Mouse (Mus musculus) limb, embryonic 10.5 days (tissue): ENCODE results near the gene Myrip. TPM values are rescaled to one million over a fixed set of nuclear protein-coding genes. Genes with fewer than 3 reads are reported as not detected.

Experiments
- DNase-seq: peaks from one replicate; pipeline ENCODE4 v3.0.0-alpha.2; 2017; ENCODE audit warnings: low spot score
- H3K27ac ChIP-seq: fragments of 300-500 bp; sonication (generic); 2 replicates; pipeline ENCODE4 v1.5.1; 2016; ENCODE audit warnings: mild to moderate bottlenecking
- H3K27me3 ChIP-seq: fragments of 300-500 bp; sonication (generic); 2 replicates; pipeline ENCODE4 v1.6.1; 2016; ENCODE audit warnings: low read depth, mild to moderate bottlenecking; ENCODE audit not compliant: poor library complexity, severe bottlenecking
- H3K36me3 ChIP-seq: fragments of 300-500 bp; sonication (generic); 2 replicates; pipeline ENCODE4 v1.6.1; 2016; ENCODE audit warnings: mild to moderate bottlenecking, moderate library complexity
- H3K4me1 ChIP-seq: fragments of 300-500 bp; sonication (generic); 2 replicates; pipeline ENCODE4 v1.6.1; 2016
- H3K4me3 ChIP-seq: fragments of 300-500 bp; sonication (generic); 2 replicates; pipeline ENCODE4 v1.5.1; 2016; ENCODE audit warnings: mild to moderate bottlenecking, moderate library complexity
- H3K9me3 ChIP-seq: fragments of 300-500 bp; sonication (generic); replicated peaks from 2 replicates; pipeline ENCODE4 v1.6.1; 2016; ENCODE audit warnings: mild to moderate bottlenecking
- WGBS: fragments of 180-500 bp; shearing (Covaris S2); methylation state at CpG from one replicate; pipeline ENCODE4 v1.1.7; 2016; 5-methylcytosine and 5-hydroxymethylcytosine counted together
- polyA plus RNA-seq: library from polyadenylated mRNA; unstranded; fragments of >200 nt; fragmentation: Nextera tagmentation; extraction: Ambion mirVana; gene quantifications from 2 replicates; pipeline ENCODE4 v1.2.1, GENCODE M21; 2016

The Myrip gene
- polyA plus RNA-seq, 1 experiment from 2014 or later: not detected

DNA sequence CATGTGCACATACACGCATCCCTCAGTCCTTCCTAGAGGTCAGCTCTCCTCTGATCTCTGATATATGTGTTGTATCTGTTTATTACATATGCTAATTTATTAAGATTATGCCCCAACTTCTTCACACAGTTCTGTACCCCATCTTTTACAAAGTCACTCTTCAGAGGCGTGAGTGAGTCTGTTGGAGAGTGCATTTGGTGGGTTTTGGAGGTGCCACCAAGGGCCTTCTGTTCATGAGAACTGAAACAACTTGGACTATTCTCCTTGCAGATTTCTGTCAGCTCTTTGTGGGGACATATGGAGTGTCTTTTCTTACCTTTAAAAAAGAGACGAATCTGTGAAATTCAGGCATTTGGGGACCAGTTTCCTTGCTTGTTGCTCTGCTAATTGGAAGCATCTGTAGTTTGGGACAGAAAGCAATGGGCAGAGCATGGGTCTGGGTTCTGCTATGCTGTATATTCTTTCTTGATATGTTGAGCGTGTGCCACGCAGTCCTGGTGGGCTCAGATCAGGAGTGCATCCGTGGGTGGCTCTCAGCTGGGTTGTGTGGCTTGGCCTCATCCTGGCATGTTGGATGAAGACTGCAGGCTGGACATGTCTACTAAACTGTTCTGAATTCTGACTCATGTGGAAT is 148.5 kb downstream of the Myrip start:
- 78% methylated on average over 6 of the region's 6 CpGs for WGBS
- no peak for DNase-seq
- Histone ChIP-seq H3K4me3 (no peak overlapping the region), H3K9me3 (no peaks in the 10 kb centered on the region), H3K4me1 (0 out of 2 replicates have a peak, but pooled peaks cover 3% of the 10 kb centered on the region), H3K27me3 (no peaks in the 10 kb centered on the region), H3K36me3 (no peaks in the 10 kb centered on the region), H3K27ac (no peak overlapping the region)

- no peaks in the 10 kb centered on the region for H3K9me3 ChIP-seq
- 44% methylated on average over 9 of the region's 9 CpGs for WGBS
- peak overlapping the region; percentile 22; the same call in 1 of the 2 replicates for H3K4me3 ChIP-seq
- peak overlapping the region; percentile 85 for H3K27ac ChIP-seq
- H3K36me3 ChIP-seq: no peaks in the 10 kb centered on the region
- H3K27me3 ChIP-seq: no peaks in the 10 kb centered on the region
- H3K4me1 ChIP-seq: peaks cover 21% of the 10 kb centered on the region
- peak; percentile 42 for DNase-seq
Measured at GRCm38 (mm10) chr9:120455768-120456655, 154.7 kb downstream of the Myrip start.

DNA sequence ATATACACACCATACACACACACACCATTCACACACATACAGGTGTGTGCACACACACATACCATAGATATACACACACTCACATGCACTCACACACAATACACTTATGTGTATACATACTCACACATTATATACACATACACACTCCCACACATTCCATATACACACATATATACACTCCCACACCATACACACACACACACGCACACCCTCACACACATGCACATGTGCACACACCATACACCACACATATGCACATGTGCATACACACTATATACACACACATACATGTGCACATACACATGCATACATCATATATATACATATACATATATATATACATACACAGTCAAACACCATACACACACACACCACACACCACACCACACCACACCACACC is 169.1 kb downstream of the Myrip start:
- 92% methylated on average over 1 of the region's 1 CpGs for WGBS
- Histone ChIP-seq H3K9me3 (no peaks in the 10 kb centered on the region), H3K4me3 (no peak overlapping the region), H3K27me3 (no peaks in the 10 kb centered on the region), H3K27ac (no peak overlapping the region), H3K36me3 (no peaks in the 10 kb centered on the region), H3K4me1 (0 out of 2 replicates have a peak, but pooled peaks cover 5% of the 10 kb centered on the region)
- no peak for DNase-seq

GRCm38 (mm10) chr9:120481644-120482043 is 180.3 kb downstream of the Myrip start:
- WGBS: 86% methylated on average over 3 of the region's 3 CpGs
- H3K9me3 ChIP-seq: no peaks in the 10 kb centered on the region

GRCm38 (mm10) chr9:120482382-120482781 is 181.1 kb downstream of the Myrip start:
- Histone ChIP-seq H3K36me3 (no peaks in the 10 kb centered on the region), H3K4me3 (no peak overlapping the region), H3K9me3 (no peaks in the 10 kb centered on the region), H3K27me3 (no peaks in the 10 kb centered on the region), H3K4me1 (peaks cover 11% of the 10 kb centered on the region), H3K27ac (no peak overlapping the region)
- WGBS: 96% methylated on average over 4 of the region's 4 CpGs
- DNase-seq: no peak

More at GRCm38 (mm10) chr9:120481644-120482043, 180.3 kb downstream of the Myrip start:
- Histone ChIP-seq H3K27ac (no peak overlapping the region), H3K27me3 (no peaks in the 10 kb centered on the region), H3K4me1 (peaks cover 18% of the 10 kb centered on the region), H3K4me3 (no peak overlapping the region), H3K36me3 (no peaks in the 10 kb centered on the region)
- DNase-seq: no peak

GRCm38 (mm10) chr9:120483101-120483500 is 181.8 kb downstream of the Myrip start:
- 89% methylated on average over 8 of the region's 8 CpGs for WGBS
- DNase-seq: no peak

GRCm38 (mm10) chr9:120487076-120487475 is 185.8 kb downstream of the Myrip start:
- Histone ChIP-seq H3K36me3 (no peaks in the 10 kb centered on the region), H3K4me3 (no peak overlapping the region), H3K9me3 (no peaks in the 10 kb centered on the region), H3K27me3 (no peaks in the 10 kb centered on the region), H3K4me1 (peaks cover 4% of the 10 kb centered on the region), H3K27ac (no peak overlapping the region)
- WGBS: 86% methylated on average over 8 of the region's 8 CpGs
- DNase-seq: no peak

More at GRCm38 (mm10) chr9:120483101-120483500, 181.8 kb downstream of the Myrip start:
- Histone ChIP-seq H3K9me3 (no peaks in the 10 kb centered on the region), H3K27me3 (no peaks in the 10 kb centered on the region), H3K4me1 (peaks cover 4% of the 10 kb centered on the region), H3K36me3 (no peaks in the 10 kb centered on the region), H3K4me3 (no peak overlapping the region), H3K27ac (no peak overlapping the region)

DNA sequence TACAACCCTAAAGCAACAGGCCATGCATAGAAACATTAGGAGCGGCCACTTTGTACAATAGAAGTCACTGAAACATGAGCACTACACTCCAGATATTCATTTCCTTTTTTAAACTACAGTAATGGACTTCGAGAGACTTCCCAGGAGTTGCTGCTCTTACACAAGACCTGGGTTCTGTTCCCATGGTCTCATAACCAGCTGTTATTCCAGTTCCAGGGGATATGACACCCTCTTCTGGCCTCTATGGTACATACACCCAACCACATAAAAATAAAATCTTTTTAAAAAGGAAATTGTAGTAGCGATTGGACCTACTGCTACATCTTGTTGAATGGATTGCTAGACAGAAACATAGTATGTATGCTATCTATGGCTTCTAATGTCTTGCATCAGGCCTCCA is 190.2 kb downstream of the Myrip start:
- H3K9me3 ChIP-seq: no peaks in the 10 kb centered on the region
- H3K27me3 ChIP-seq: no peaks in the 10 kb centered on the region
- 91% methylated on average over 3 of the region's 3 CpGs for WGBS
- H3K36me3 ChIP-seq: peaks cover 28% of the 10 kb centered on the region
- H3K4me3 ChIP-seq: peak overlapping the region; percentile 99
- no peak for DNase-seq
- peak overlapping the region; percentile 99; the same call in 1 of the 2 replicates for H3K27ac ChIP-seq
- H3K4me1 ChIP-seq: peaks cover 20% of the 10 kb centered on the region

DNA sequence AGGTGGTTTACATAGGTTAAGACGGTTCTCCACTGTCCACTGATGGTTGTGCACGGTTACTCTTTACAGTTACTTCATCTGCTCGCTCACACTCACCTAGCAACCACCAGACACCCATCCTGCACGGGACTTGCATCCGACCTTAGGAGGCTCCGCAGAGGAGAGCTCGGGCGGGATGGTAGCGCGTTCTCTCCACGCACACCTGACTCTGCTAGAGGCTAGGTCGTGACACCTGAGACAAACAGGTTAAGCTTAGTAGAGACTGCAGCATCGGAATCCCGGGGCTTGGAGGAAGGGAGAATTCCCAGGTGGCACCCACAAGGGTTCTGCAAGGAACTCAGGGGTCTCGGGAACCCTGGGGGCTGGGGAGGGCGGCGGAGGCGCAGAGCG is 190.7 kb downstream of the Myrip start, which contains the start of gene Eif1b:
Eif1b (plus strand) TSS at position 223 of the 390 bp plus-strand sequence.
- H3K4me3 ChIP-seq: peak within 1 kb of the TSS; percentile 99
- H3K4me1 ChIP-seq: peaks cover 20% of the 10 kb centered on the region
- H3K27me3 ChIP-seq: no peaks in the 10 kb centered on the region
- H3K9me3 ChIP-seq: no peaks in the 10 kb centered on the region
- no peak for DNase-seq
- WGBS: 3% methylated on average over 19 of the region's 19 CpGs
- H3K36me3 ChIP-seq: peaks cover 28% of the 10 kb centered on the region
- peak within 1 kb of the TSS; percentile 99 for H3K27ac ChIP-seq

GRCm38 (mm10) chr9:120492400-120493351 is 191.4 kb downstream of the Myrip start:
- WGBS: under 1% methylated on average over 96 of the region's 97 CpGs
- Histone ChIP-seq H3K27ac (peak overlapping the region; percentile 99), H3K4me3 (peak overlapping the region; percentile 99), H3K9me3 (no peaks in the 10 kb centered on the region), H3K4me1 (peaks cover 20% of the 10 kb centered on the region), H3K36me3 (peaks cover 34% of the 10 kb centered on the region), H3K27me3 (no peaks in the 10 kb centered on the region)
- DNase-seq: peak; percentile 88

DNA sequence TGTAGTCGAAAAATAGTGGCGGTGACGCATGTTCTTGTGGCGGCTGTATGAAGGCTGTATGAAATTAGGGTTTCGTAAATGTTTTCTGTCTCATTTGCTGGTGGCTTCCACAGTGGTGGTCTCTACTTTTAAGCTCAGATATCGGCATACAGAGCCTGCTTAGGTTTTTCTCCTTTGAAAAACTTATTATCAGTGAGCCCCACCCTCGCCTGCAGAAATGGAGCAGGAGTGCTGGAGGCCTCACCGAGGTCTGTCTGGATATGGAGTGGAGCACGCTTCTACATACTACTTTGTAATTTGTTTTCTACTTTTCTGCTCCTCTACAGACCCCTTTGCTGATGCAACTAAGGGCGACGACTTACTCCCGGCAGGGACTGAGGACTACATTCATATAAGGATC is 192.5 kb downstream of the Myrip start:
- Histone ChIP-seq H3K27ac (peak overlapping the region; percentile 99), H3K36me3 (peaks cover 34% of the 10 kb centered on the region), H3K27me3 (no peaks in the 10 kb centered on the region), H3K4me3 (peak overlapping the region; percentile 99), H3K4me1 (peaks cover 20% of the 10 kb centered on the region), H3K9me3 (no peaks in the 10 kb centered on the region)
- WGBS: 89% methylated on average over 12 of the region's 12 CpGs
- no peak for DNase-seq

GRCm38 (mm10) chr9:120496691-120497090 is 195.4 kb downstream of the Myrip start:
- no peak overlapping the region for H3K27ac ChIP-seq
- 15% methylated on average over 3 of the region's 3 CpGs for WGBS

More at GRCm38 (mm10) chr9:120496691-120497090, 195.4 kb downstream of the Myrip start:
- Histone ChIP-seq H3K27me3 (no peaks in the 10 kb centered on the region), H3K4me1 (peaks cover 19% of the 10 kb centered on the region), H3K36me3 (peaks cover 34% of the 10 kb centered on the region), H3K4me3 (no peak overlapping the region), H3K9me3 (no peaks in the 10 kb centered on the region)
- peak; percentile 75 for DNase-seq
